Mouse (Mus musculus) kidney, postnatal 36 days (tissue): ENCODE measurements around the gene Adamts18.
A peak's percentile ranks its signal among the peaks of the same experiment; 100 is the strongest.
"Not testable (repeated sequence)": the region's sequence is repeated elsewhere in the genome, so short reads cannot be mapped to it uniquely, and the experiment has no call there.

Source experiments
- DNase-seq, 2 experiments: peaks; one replicate each; pipeline ENCODE4 v3.0.0; 2021 to 2022; ENCODE audit warnings: mixed read lengths in 2 of 2

The Adamts18 gene

GRCm38 (mm10) chr8:113837570-113837915, 11.0 kb downstream of the Adamts18 start:
- DNase-seq = no peak

GRCm38 (mm10) chr8:113836892-113837569, 11.5 kb downstream of the Adamts18 start:
- DNase-seq = no peak

- no peak for DNase-seq
Measured at GRCm38 (mm10) chr8:113833644-113834043, 14.9 kb downstream of the Adamts18 start.

GRCm38 (mm10) chr8:113827270-113827669, 21.3 kb downstream of the Adamts18 start:
- no peak for DNase-seq

- DNase-seq = peak in 1 of 2 experiments; percentile 3
Measured at GRCm38 (mm10) chr8:113820983-113821587, 27.5 kb downstream of the Adamts18 start.

GRCm38 (mm10) chr8:113813966-113814365, 34.6 kb downstream of the Adamts18 start:
- DNase-seq = no peak

GRCm38 (mm10) chr8:113811521-113811920, 37.0 kb downstream of the Adamts18 start:
- DNase-seq = no peak

GRCm38 (mm10) chr8:113809929-113810328, 38.6 kb downstream of the Adamts18 start:
- no peak for DNase-seq

- no peak for DNase-seq
Measured at GRCm38 (mm10) chr8:113803830-113804611, 44.5 kb downstream of the Adamts18 start.

GRCm38 (mm10) chr8:113801551-113801950, 47.0 kb downstream of the Adamts18 start:
- DNase-seq = no peak

GRCm38 (mm10) chr8:113800556-113800955, 48.0 kb downstream of the Adamts18 start:
- DNase-seq = not testable (repeated sequence)

GRCm38 (mm10) chr8:113799550-113799949, 49.0 kb downstream of the Adamts18 start:
- DNase-seq = peak in 1 of 2 experiments; percentile 6

GRCm38 (mm10) chr8:113791856-113792255, 56.7 kb downstream of the Adamts18 start:
- peak in 1 of 2 experiments; percentile 5 for DNase-seq

- DNase-seq = no peak
Measured at GRCm38 (mm10) chr8:113791061-113791460, 57.5 kb downstream of the Adamts18 start.

- DNase-seq = peak in 1 of 2 experiments; percentile 7
Measured at GRCm38 (mm10) chr8:113783711-113784110, 64.8 kb downstream of the Adamts18 start.

GRCm38 (mm10) chr8:113781554-113781953, 67.0 kb downstream of the Adamts18 start:
- DNase-seq = no peak

- DNase-seq = no peak
Measured at GRCm38 (mm10) chr8:113775361-113775760, 73.2 kb downstream of the Adamts18 start.

- no peak for DNase-seq
Measured at GRCm38 (mm10) chr8:113768861-113769410, 79.6 kb downstream of the Adamts18 start.

- no peak for DNase-seq
Measured at GRCm38 (mm10) chr8:113765121-113765520, 83.4 kb downstream of the Adamts18 start.

- no peak for DNase-seq
Measured at GRCm38 (mm10) chr8:113763592-113764355, 84.8 kb downstream of the Adamts18 start.

GRCm38 (mm10) chr8:113762101-113762500, 86.4 kb downstream of the Adamts18 start:
- DNase-seq = no peak

GRCm38 (mm10) chr8:113755866-113756265, 92.7 kb downstream of the Adamts18 start:
- DNase-seq = no peak

GRCm38 (mm10) chr8:113753153-113753552, 95.4 kb downstream of the Adamts18 start:
- no peak for DNase-seq
